Mouse (Mus musculus) heart, postnatal 10 days (tissue): ENCODE data around the gene Dclk3. TPM values are rescaled to one million over a fixed set of nuclear protein-coding genes. Genes with fewer than 3 reads are reported as not detected.

Experiments used
- DNase-seq, 2 experiments: peaks; one replicate each; pipeline ENCODE4 v3.0.0; 2021
- intact Hi-C: fragments of 180-260 bp; cut with DNase I; formaldehyde crosslinking; loops from one replicate; pipeline ENCODE4 v1.15.1; 2025
- total RNA-seq, 2 experiments: library from RNA; stranded (reverse); gene quantifications; 2 replicates each; pipeline ENCODE4 v1.2.3; 2021

Dclk3 gene
- under 1 TPM; 0.41 to 0.60 TPM for total RNA-seq

DNA sequence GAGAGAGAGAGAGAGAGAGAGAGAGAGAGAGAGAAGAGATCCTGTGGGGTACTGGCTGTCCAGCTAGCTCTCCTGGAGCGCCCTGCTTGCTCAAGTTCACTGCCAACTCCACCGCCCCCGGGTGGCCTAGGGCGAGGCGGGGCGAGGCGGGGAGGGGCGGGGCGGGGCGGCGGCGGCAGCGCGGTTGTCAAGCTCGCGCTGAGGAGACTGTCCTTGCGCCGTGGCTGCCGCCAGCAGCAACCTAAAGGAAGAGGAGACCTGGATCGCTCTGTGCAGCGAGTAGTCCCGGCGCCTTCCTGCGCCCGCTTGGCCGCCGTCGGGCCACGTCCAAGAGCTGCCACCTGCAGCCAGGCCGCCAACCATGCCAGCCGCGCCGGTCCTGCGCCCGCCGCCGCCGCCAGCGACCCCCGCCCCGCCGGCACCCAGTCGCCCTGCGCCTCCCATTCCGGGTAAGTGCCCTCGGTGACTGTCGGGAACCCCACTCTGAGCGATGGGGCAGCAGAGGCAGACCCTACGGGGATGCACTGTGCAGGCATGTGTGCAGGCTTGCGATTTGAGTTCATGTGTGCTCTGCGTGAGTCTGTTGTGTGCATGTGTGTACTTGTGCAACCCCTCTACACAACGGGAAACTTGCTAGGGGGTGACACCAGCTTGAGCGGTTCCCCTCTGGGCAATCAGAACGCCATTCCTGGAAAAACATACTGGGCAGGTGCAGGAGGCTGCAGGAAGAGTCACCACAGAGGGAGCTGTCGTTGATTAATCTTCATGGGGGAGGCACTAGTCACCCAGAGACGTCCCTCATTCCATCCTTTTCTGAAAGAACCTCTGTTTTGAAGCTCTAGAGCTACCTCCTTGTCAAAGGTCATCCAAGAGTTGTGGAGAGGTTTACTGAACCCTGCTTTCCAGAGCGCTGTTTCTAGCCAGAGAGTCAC, at the start of gene Dclk3:
Gene Dclk3, plus strand, starts transcription at position 178 of the 932 bp plus-strand sequence.
- peak; percentile 44 to 46 for DNase-seq
- intact Hi-C loops = no loop called here

GRCm38 (mm10) chr9:111390016-111390415, 48.9 kb upstream of the Dclk3 start:
- intact Hi-C loops = no loop called here
- no peak for DNase-seq

DNA sequence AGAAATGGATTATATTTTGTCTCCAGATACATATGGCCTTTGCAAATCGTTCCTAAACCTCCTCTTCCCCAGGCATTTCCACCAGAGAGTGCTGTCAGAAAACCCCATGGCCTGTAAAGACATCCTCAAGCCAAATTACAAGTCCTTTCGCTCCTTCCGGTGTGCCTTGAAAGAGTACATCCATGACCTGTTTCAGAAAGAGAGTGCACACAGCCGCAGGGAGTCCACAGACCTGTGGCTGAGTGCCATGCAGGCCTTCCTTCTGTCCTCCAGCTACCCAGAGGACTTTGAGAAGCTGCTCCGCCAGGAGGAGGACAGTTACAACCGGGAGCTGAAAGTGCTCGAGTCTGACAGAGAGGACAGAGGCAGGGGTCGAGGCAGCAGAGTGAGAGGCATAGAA, 47.8 kb upstream of the Dclk3 start:
- intact Hi-C loops = no loop called here
- DNase-seq = no peak

DNA sequence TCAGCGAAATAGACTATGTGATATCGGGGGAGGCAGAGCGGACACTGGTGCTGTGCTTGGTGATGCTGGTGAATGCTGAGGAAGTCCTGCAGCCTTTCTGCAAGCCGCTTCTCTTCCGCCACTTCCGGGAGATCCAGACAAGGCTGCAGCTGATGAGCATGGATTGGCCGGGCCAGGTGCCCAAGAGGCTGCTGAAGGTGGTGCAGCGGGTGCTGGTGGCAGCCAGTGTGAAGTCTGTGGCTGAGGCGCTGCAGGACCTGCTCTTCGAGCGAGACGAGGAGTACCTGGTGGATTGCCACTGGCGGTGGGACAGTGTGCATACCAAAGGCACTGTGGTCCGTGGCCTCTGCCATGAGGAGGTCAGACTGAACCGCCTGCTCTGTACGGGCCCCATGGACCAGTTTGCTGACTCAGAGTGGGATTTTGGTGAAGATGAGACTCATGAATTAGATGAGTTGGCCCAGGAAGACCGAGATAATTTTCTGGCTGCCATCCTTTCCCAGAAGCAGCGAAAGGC, 46.9 kb upstream of the Dclk3 start:
- intact Hi-C loops = no loop called here
- no peak for DNase-seq

GRCm38 (mm10) chr9:111395265-111395664, 43.6 kb upstream of the Dclk3 start:
- intact Hi-C loops = no loop called here

GRCm38 (mm10) chr9:111398059-111398458, 40.8 kb upstream of the Dclk3 start:
- no peak for DNase-seq
- intact Hi-C loops = no loop called here

More at GRCm38 (mm10) chr9:111395265-111395664, 43.6 kb upstream of the Dclk3 start:
- DNase-seq = no peak

DNA sequence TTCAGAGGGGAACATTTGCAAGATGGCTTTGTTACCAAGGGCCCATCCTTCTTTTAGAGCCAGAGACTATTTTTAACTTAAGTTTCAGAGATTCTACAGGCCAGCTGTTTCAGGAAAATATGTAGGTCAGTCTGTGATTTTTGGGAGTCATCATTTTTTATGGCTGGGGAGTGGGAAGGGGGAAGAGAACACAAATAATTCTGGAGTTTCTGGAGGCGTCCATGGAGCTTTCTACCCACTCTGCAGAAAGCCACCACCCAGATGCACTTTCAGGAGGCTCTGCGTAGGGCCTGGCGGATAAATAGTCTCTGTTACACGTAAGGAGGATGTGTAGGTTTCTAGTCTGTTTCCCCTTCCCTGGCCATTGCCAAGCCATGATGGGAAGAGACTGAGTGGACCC, 38.8 kb upstream of the Dclk3 start:
- no peak for DNase-seq
- intact Hi-C loops = no loop called here

DNA sequence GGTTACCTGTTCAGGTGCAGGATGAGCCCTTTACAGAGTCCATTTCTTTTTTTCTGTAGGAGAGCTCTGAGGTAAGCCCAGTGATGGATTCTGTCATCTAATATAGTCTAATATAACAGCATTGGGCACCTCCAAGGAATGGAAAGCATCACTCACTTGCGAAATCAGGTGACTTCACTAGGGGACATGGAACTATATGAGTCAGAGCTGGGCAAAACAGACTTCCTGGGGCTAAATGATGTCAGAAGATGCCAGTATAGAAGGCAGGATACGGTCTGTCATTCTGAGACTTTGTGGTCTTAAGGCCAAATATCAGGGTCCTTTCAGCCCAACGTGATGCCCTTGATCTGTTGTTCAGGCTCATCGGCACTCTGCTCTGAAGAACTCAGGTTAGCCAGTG, 35.7 kb upstream of the Dclk3 start:
- no peak for DNase-seq
- intact Hi-C loops = no loop called here

DNA sequence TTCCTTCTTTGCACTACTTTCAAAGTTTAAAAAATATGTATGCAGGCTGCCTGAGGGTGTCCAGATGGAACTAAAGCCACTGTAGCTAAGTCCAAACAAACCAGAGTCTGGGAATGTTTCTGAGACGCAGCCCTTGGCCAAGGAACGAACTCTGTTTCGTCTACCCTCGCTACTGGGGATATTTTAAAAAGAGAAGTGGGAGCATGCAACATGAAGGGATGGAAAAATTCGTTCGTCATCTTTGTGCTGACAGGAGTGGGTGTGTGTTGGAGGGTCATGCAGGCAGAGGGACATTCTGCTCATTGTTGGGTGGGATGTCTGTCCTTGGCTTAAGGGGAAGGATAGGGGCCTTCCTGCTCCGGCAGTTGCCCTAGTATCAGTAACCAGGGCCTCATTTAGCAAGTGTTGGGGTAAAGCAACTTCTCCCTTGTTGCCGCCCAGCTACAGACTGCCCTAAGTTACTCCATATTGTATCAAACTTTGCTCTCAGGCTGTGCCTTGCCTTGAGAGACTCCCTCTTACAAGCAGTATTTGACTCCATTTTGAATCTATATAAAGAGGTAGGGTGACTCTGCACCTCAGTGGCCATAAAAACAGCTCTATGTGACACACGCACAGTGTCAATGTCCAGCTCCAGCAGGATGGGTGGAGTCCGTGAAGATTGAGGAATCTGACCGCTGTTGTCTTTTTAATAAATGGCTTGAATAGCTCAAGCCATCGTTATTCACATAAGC, 34.4 kb upstream of the Dclk3 start:
- intact Hi-C loops = no loop called here
- no peak for DNase-seq

GRCm38 (mm10) chr9:111405080-111405428, 33.8 kb upstream of the Dclk3 start:
- DNase-seq = no peak
- intact Hi-C loops = no loop called here

DNA sequence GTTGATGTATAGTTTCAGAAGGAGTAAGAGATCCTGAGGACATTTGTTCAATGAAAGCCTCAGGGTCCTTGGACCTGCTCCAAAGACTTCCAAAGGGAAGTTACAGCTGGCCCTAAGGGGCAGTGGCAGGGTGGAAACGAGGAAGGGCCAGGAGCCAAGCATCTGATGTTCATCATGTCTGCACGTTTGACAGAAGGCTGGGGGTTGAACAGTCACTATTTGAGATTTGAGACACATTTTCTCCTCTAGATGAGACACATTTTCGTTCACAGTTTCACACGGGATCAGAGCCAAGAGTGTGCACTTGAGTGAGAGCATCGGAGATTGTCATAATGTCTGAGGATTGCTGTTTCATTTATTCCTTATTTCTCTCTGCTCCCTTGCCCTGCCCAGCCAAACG, 30.9 kb upstream of the Dclk3 start:
- intact Hi-C loops = no loop called here
- peak in 1 of 2 experiments; percentile 20 for DNase-seq

- intact Hi-C loops = no loop called here
- DNase-seq = no peak
These were observed 30.5 kb upstream of the Dclk3 start for GRCm38 (mm10) chr9:111408427-111408826.

GRCm38 (mm10) chr9:111412471-111413160, 26.3 kb upstream of the Dclk3 start:
- intact Hi-C loops = no loop called here
- peak in 1 of 2 experiments; percentile 19 for DNase-seq

DNA sequence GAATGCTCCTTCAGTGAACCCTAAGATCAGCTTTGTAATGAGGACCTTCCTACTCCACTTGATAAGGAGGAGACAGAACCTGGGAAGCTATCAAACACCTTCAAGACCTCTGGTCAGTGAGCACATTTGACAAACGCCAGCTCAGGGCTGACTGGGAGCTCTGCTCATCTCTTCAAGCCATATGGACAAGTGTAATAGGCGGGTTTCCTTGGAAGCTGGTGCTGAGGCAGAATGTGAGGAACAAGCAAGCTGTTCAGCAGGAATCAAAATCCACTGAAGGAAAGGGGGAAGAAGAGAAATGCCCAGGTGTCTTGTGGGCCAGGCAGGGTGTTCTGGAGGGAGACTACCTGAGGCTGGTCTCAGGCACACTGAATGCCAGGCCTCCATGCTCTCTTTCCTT, 17.0 kb upstream of the Dclk3 start:
- intact Hi-C loops = no loop called here
- no peak for DNase-seq

- no peak for DNase-seq
- intact Hi-C loops = no loop called here
These were observed 16.3 kb upstream of the Dclk3 start for GRCm38 (mm10) chr9:111422567-111422966.

DNA sequence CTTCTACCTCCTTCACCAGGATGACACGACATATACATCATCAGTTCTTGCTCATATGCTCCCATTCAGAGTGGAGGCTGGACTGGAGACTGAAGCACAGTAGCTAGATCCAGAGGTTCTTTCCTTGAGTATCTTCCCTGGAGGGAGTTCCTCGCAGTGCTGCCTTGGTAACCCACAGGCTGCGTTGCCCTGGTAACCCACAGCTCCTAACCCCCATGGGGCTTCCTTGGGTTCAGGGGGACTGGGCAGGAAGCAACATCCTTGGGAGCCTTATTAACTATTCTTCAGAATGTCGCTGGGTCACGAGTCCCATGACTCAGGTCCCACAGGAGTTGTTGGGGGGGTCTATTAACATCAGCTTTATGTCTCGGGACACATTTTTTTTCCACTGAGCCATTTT, 13.8 kb upstream of the Dclk3 start:
- intact Hi-C loops = loop anchor here (5.0 kb wide), 1 partner anchor 52 kb away; no protein-coding TSS in a partner anchor
- peak; percentile 31 to 57 for DNase-seq

- DNase-seq = no peak
- intact Hi-C loops = loop anchor here (5.0 kb wide), 1 partner anchor 51 kb away; no protein-coding TSS in a partner anchor
These were observed 12.9 kb upstream of the Dclk3 start for GRCm38 (mm10) chr9:111425952-111426351.

- intact Hi-C loops = loop anchor here (5.0 kb wide), 1 partner anchor 49 kb away; no protein-coding TSS in a partner anchor
- no peak for DNase-seq
These were observed 10.9 kb upstream of the Dclk3 start for GRCm38 (mm10) chr9:111427891-111428555.

GRCm38 (mm10) chr9:111428698-111429362, 10.1 kb upstream of the Dclk3 start:
- intact Hi-C loops = loop anchor here (5.0 kb wide), 1 partner anchor 48 kb away; no protein-coding TSS in a partner anchor
- DNase-seq = peak in 1 of 2 experiments; percentile 15

- intact Hi-C loops = loop anchor here (5.0 kb wide), 1 partner anchor 48 kb away; no protein-coding TSS in a partner anchor
- DNase-seq = peak; percentile 14 to 41
These were observed 9.5 kb upstream of the Dclk3 start for GRCm38 (mm10) chr9:111429363-111429750.
